23 mouse cellular contexts compared by ENCODE assay signal in genomic region chr16:82816615-82817014, GRCm38 (mm10). TPM values are rescaled to one million over a fixed set of nuclear protein-coding genes. Genes with fewer than 3 reads are reported as not detected.
"Had no signal": no experiment of that assay in that cellular context is flagged by ENCODE, and none has a peak within 500 bp of the region (broad histone marks: within the 10 kb centered on the region; RNA-seq: fewer than 3 reads in every experiment).

No protein-coding gene starts in this region.

- H3K4me3 ChIP-seq: liver, embryonic 15.5 days; lung, embryonic 15.5 days; megakaryocyte, embryonic 14.5 days; neural tube, embryonic 12.5 days; stomach, embryonic 15.5 days had no signal

- H3K27me3 ChIP-seq: liver, embryonic 15.5 days; lung, embryonic 15.5 days; megakaryocyte, embryonic 14.5 days; neural tube, embryonic 12.5 days; stomach, embryonic 15.5 days had no signal

- ATAC-seq: liver, postnatal 0 days; lung, postnatal 0 days; midbrain, embryonic 16.5 days had no signal

- H3K4me1 ChIP-seq: liver, embryonic 15.5 days; lung, embryonic 15.5 days; megakaryocyte, embryonic 14.5 days; neural tube, embryonic 12.5 days; stomach, embryonic 15.5 days had no signal

- H3K4me2 ChIP-seq: liver, embryonic 15.5 days; lung, embryonic 15.5 days; neural tube, embryonic 12.5 days; stomach, embryonic 15.5 days had no signal

- H3K9me3 ChIP-seq: liver, embryonic 15.5 days; lung, embryonic 15.5 days; megakaryocyte, embryonic 14.5 days; neural tube, embryonic 12.5 days; stomach, embryonic 15.5 days had no signal

- H3K36me3 ChIP-seq: liver, embryonic 15.5 days; lung, embryonic 15.5 days; neural tube, embryonic 12.5 days; stomach, embryonic 15.5 days had no signal

- DNase-seq: liver, postnatal 0 days; lung, adult 2 months; lung, postnatal 14 days; lung, postnatal 36 days; midbrain, embryonic 14.5 days; right cerebral cortex, postnatal 14 days; thymus, adult 2 months; thymus, postnatal 25 days had no signal

- H3K9ac ChIP-seq: liver, embryonic 15.5 days; liver, postnatal 0 days; lung, embryonic 15.5 days; neural tube, embryonic 12.5 days; stomach, embryonic 15.5 days had no signal

- H3K27ac ChIP-seq: liver, embryonic 15.5 days; lung, embryonic 15.5 days; macrophage; neural tube, embryonic 12.5 days; stomach, embryonic 15.5 days; stomach, postnatal 0 days had no signal

RNA-seq across cellular contexts. Expression of gene Gm21833, which starts 11.6 kb away (rescaled TPM):
- total RNA-seq: megakaryocyte progenitor cell, adult 5-6 weeks; monocyte, adult 5-6 weeks; neutrophil, adult 5-6 weeks had no signal
- polyA plus RNA-seq: liver, embryonic 15.5 days; liver, postnatal 0 days; lung, adult 2 months; lung, embryonic 15.5 days; lung, postnatal 0 days; macrophage; midbrain, embryonic 14.5 days; midbrain, embryonic 16.5 days; neural tube, embryonic 12.5 days; neural tube, embryonic 14.5 days; spleen, adult 2 months; stomach, embryonic 15.5 days; stomach, postnatal 0 days; testis, adult 2 months; thymus, adult 2 months had no signal
